Mouse (Mus musculus) cerebellum, adult 9-11 months (tissue): ENCODE measurements around the gene AY074887.

Experiments used
- DNase-seq: peaks from one replicate; pipeline ENCODE4 v3.0.0; 2022

The AY074887 gene

GRCm38 (mm10) chr9:54916401-54916800, 34.4 kb downstream of the AY074887 start:
- peak; percentile 32 for DNase-seq

DNA sequence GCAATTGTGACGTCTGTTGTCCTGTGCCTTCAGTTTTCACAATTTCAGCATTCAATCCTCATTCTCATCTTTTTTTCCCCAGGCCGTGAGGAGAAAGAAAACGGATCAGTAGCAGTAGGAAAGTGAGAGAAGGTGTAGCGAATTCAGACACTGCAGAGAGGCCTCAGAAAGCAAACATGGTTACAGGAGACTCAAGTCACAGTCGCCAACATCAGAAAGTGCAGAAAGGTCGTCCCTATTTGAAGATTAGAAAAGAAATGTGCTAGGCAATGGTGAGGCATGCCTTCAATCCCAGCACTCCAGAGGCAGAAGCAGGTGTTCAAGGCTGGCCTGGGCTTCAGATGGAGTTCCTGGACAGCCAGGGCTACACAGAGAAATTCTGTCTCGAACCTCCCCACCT, 35.2 kb downstream of the AY074887 start:
- no peak for DNase-seq

- no peak for DNase-seq
Measured at GRCm38 (mm10) chr9:54909446-54909845, 41.4 kb downstream of the AY074887 start.
